Mouse (Mus musculus) bone marrow, adult 2 months (tissue): ENCODE data around the gene L3mbtl1.

Source experiments
- CTCF ChIP-seq: fragments of 200-500 bp; IDR thresholded peaks from 2 replicates; pipeline ENCODE4 v1.5.1; 2011; ENCODE audit warnings: low read length, control low read depth; ENCODE audit not compliant: control insufficient read depth, insufficient read depth
- POLR2A ChIP-seq: fragments of 200-500 bp; IDR thresholded peaks from 2 replicates; pipeline ENCODE4 v1.6.1; 2011; ENCODE audit warnings: low read depth, mild to moderate bottlenecking, control low read depth, low read length, borderline replicate concordance; ENCODE audit not compliant: control insufficient read depth

GRCm38 (mm10) chr2:162993881-162994616 lies 50.8 kb downstream of the L3mbtl1 start:
- no peak for TF ChIP-seq CTCF
- no peak for TF ChIP-seq POLR2A
